21 mouse cellular contexts compared by ENCODE assay signal in the genomic region with DNA sequence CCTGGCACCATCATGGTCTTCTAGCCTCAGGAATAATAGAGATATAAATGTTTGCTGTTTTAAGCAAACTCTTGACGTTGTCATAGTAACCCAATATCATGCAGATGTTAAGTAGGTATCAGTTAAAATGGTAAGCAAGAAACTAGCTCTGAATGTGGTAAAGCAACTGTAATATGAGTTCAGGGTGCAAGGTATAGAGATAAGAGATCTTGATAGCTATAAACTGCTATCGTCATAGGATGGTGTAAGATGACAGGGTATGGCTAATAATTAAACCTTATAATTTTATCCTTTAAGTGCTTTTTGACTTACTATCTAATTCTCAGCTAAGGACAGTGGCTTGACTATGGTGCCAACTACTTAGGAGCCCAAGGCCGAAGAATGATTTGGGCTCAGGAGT.
"Had no signal": no experiment of that assay in that cellular context is flagged by ENCODE, and none has a peak within 500 bp of the region (broad histone marks: within the 10 kb centered on the region; RNA-seq: fewer than 3 reads in every experiment).

No protein-coding gene starts in this region.

- H3K36me3 ChIP-seq: midbrain, embryonic 15.5 days; neural tube, embryonic 15.5 days; stomach, embryonic 15.5 days had no signal

- H3K9ac ChIP-seq: liver, embryonic 14.5 days; lung, embryonic 14.5 days; midbrain, embryonic 13.5 days; midbrain, embryonic 15.5 days; neural tube, embryonic 13.5 days; neural tube, embryonic 15.5 days; stomach, embryonic 15.5 days had no signal

- DNase-seq: lung, adult 18-20 months; lung, embryonic 14.5 days; lung, postnatal 10 days; lung, postnatal 4 days; retina, postnatal 1 day; right cerebral cortex, adult 18-20 months; right cerebral cortex, postnatal 25 days; right cerebral cortex, postnatal 4 days; thymus, adult 2 months; thymus, postnatal 25 days; thymus, postnatal 4 days had no signal

- H3K27me3 ChIP-seq: megakaryocyte, embryonic 14.5 days; midbrain, embryonic 13.5 days; midbrain, embryonic 15.5 days; neural tube, embryonic 13.5 days; neural tube, embryonic 15.5 days; stomach, embryonic 15.5 days had no signal

- H3K4me1 ChIP-seq: midbrain, embryonic 13.5 days; midbrain, embryonic 15.5 days; stomach, embryonic 15.5 days had no signal

- ATAC-seq: midbrain, embryonic 13.5 days; midbrain, embryonic 15.5 days had no signal

- H3K4me3 ChIP-seq: megakaryocyte, embryonic 14.5 days; midbrain, embryonic 13.5 days; midbrain, embryonic 15.5 days; myocyte; neural tube, embryonic 13.5 days; neural tube, embryonic 15.5 days; stomach, embryonic 15.5 days had no signal

- H3K9me3 ChIP-seq: midbrain, embryonic 13.5 days; midbrain, embryonic 15.5 days; neural tube, embryonic 13.5 days; neural tube, embryonic 15.5 days; stomach, embryonic 15.5 days had no signal

- H3K27ac ChIP-seq: liver, embryonic 14.5 days; midbrain, embryonic 13.5 days; midbrain, embryonic 15.5 days; neural tube, embryonic 13.5 days; neural tube, embryonic 15.5 days; stomach, embryonic 15.5 days; stomach, postnatal 0 days had no signal

- H3K4me2 ChIP-seq: lung, embryonic 14.5 days; midbrain, embryonic 11.5 days; midbrain, embryonic 13.5 days; midbrain, embryonic 15.5 days; neural tube, embryonic 13.5 days; neural tube, embryonic 15.5 days; stomach, embryonic 15.5 days had no signal
